Mouse (Mus musculus) midbrain, embryonic 14.5 days (tissue): ENCODE measurements around the gene Plekha6. TPM values are rescaled to one million over a fixed set of nuclear protein-coding genes. Genes with fewer than 3 reads are reported as not detected.

Experiments
- ATAC-seq: fragments of 200-750 bp; cut with Nextera tagmentation; 2 replicates; pipeline ENCODE4 v1.8.0; 2017; ENCODE audit warnings: moderate number of reproducible peaks, moderate library complexity; ENCODE audit not compliant: low FRiP score, low TSS enrichment
- DNase-seq: peaks from one replicate; pipeline ENCODE4 v3.0.0-alpha.2; 2015
- H3K27ac ChIP-seq: fragments of 300-500 bp; sonication (generic); replicated peaks from 2 replicates; pipeline ENCODE4 v1.5.1; 2014; ENCODE audit warnings: mild to moderate bottlenecking, low read depth, low read length, moderate library complexity
- H3K27me3 ChIP-seq: fragments of 300-500 bp; sonication (generic); 2 replicates; pipeline ENCODE4 v1.6.1; 2014; ENCODE audit warnings: low read length, control low read depth, mixed read lengths; ENCODE audit not compliant: control insufficient read depth, insufficient read depth
- H3K36me3 ChIP-seq: fragments of 300-500 bp; sonication (generic); 2 replicates; pipeline ENCODE4 v1.6.1; 2014; ENCODE audit warnings: low read length, control low read depth; ENCODE audit not compliant: control insufficient read depth, insufficient read depth
- H3K4me1 ChIP-seq: fragments of 300-500 bp; sonication (generic); 2 replicates; pipeline ENCODE4 v1.6.1; 2014; ENCODE audit warnings: mild to moderate bottlenecking, antibody characterized with exemption, low read length, control low read depth; ENCODE audit not compliant: control insufficient read depth, insufficient read depth
- H3K4me2 ChIP-seq: fragments of 300-500 bp; sonication (generic); 2 replicates; pipeline ENCODE4 v1.6.1; 2014; ENCODE audit warnings: mild to moderate bottlenecking, low read length, moderate library complexity
- H3K4me3 ChIP-seq: fragments of 300-500 bp; sonication (generic); replicated peaks from 2 replicates; pipeline ENCODE4 v1.5.1; 2014; ENCODE audit warnings: low read depth, low read length
- H3K9ac ChIP-seq: fragments of 300-500 bp; sonication (generic); replicated peaks from 2 replicates; pipeline ENCODE4 v1.6.1; 2014; ENCODE audit warnings: mild to moderate bottlenecking, low read length, moderate library complexity
- H3K9me3 ChIP-seq: fragments of 300-500 bp; sonication (generic); 2 replicates; pipeline ENCODE4 v1.6.1; 2016; ENCODE audit warnings: low read length, control low read depth, mixed read lengths; ENCODE audit not compliant: control insufficient read depth
- WGBS: fragments of 180-500 bp; shearing (Covaris S2); extraction: QIAGEN DNeasy Blood & Tissue Kit; methylation state at CpG from one replicate; pipeline ENCODE4 v1.1.7; 2014; 5-methylcytosine and 5-hydroxymethylcytosine counted together
- polyA plus RNA-seq: library from polyadenylated mRNA; unstranded; fragments of >200 nt; fragmentation: Nextera tagmentation; extraction: Ambion mirVana; gene quantifications from 2 replicates; pipeline ENCODE4 v1.2.1, GENCODE M21; 2014

Gene Plekha6
- polyA plus RNA-seq, 1 experiment from 2014 or later, result 25.4 TPM

GRCm38 (mm10) chr1:133228809-133229487 lies 64.9 kb downstream of the Plekha6 start:
- Histone ChIP-seq H3K36me3 (no peaks in the 10 kb centered on the region), H3K27ac (no peak overlapping the region), H3K4me3 (no peak overlapping the region), H3K9me3 (no peaks in the 10 kb centered on the region), H3K4me2 (no peak overlapping the region), H3K27me3 (no peaks in the 10 kb centered on the region), H3K9ac (no peak overlapping the region), H3K4me1 (peaks cover 29% of the 10 kb centered on the region)
- WGBS, result 51% methylated on average over 9 of the region's 9 CpGs
- ATAC-seq, result no peak
- DNase-seq, result no peak

DNA sequence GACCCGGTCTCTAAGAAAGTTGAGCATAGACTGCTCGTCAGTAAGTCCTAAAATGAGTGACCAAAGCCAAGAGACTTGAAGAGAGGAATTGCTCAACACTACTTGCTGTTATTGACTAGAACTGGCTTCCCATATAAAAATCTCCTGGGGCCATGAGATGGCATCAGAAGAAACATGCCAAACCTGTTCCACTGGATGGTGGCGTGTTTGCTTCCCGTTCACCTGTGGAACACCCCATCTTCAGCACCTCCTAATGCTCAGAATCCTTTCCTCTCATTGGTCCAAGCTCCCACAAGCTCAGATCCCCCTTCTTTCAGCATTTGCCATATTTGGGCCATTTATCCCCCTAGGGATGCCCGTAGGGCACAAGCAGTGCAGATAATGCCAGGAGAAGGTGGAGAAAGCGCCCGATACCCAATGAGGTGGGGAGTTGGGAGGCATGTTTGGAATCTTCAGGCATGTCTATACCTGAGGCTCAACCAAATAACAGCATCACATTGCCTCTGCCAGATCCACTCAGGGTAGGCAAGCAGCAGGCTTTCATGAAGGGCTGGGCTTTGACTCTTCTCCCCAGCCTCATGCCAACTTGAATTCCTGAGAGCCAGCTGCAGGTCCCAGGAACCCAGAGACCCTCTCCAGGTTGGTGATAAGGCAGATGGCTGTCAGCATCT lies 67.6 kb downstream of the Plekha6 start:
- Histone ChIP-seq H3K4me1 (peaks cover 20% of the 10 kb centered on the region), H3K27me3 (no peaks in the 10 kb centered on the region), H3K4me2 (no peak overlapping the region), H3K36me3 (no peaks in the 10 kb centered on the region), H3K4me3 (no peak overlapping the region), H3K9me3 (no peaks in the 10 kb centered on the region), H3K9ac (no peak overlapping the region), H3K27ac (no peak overlapping the region)
- DNase-seq (no peak), ATAC-seq (no peak)
- WGBS, result 96% methylated on average over 7 of the region's 7 CpGs

DNA sequence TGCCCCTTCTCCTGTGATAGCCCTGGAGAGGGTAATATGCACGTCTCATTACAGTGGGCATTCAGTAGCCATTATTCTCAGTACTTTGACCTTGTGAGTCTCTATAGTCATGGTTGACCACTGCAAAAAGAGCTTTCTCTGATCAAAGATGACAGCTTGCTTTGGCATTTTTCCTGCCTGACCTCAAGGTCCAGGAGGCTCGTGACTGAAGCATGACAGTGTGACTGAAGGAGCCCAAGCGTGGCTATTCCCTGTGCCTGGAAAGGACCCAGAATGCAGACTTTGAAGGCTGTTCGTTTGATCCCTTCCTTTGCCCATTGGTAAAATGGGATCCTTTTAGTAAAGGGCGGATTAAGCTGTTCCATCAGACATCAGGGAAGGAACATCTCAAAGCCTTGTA lies 71.9 kb downstream of the Plekha6 start:
- Histone ChIP-seq H3K27ac (no peak overlapping the region), H3K9ac (no peak overlapping the region), H3K4me1 (peaks cover 14% of the 10 kb centered on the region; the same call in 1 of the 2 replicates), H3K27me3 (no peaks in the 10 kb centered on the region), H3K4me3 (no peak overlapping the region), H3K36me3 (0 out of 2 replicates have a peak, but pooled peaks cover 3% of the 10 kb centered on the region), H3K9me3 (no peaks in the 10 kb centered on the region), H3K4me2 (no peak overlapping the region)
- WGBS, result 24% methylated on average over 5 of the region's 5 CpGs
- DNase-seq (no peak), ATAC-seq (no peak)

DNA sequence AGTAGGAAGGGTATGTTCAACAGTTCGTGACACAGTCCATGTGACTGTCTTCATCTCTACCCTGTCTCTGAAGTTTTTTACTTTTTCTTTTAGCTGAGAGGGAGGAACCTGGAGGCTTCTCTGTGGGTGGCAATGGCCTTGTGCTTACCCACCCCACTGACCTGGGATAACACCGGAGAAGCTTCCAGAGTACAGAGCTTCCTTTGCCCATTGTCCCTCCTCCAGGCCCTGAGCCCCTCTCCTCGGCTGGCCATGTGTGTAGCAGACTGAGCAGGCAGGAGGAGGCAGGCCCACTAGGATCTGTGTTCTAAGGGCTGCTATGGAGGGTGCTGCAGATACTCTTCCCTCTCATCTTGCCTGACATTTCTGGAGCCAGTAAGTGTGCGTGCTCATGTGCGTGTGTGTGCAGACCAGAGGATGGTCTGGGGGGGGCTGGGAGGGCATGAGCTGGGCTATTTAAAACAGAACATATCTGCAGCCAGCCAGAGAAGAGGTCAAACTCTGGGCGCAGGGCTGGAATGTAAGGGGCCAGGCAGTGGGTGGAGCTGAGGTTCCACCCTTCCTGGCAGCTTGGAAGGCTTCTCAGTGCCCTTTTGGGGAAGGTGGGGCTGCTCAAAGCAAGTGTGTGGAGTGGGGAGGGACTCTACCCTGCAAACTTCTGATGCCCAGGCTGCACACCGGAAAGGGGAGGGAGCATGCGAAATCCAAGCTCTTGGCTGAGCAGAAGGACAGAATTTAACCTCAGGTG lies 72.9 kb downstream of the Plekha6 start:
- H3K4me2 ChIP-seq, result no peak overlapping the region
- 39% methylated on average over 8 of the region's 8 CpGs for WGBS
- H3K4me3 ChIP-seq, result no peak overlapping the region
- no peak overlapping the region for H3K9ac ChIP-seq
- no peaks in the 10 kb centered on the region for H3K9me3 ChIP-seq
- 0 out of 2 replicates have a peak, but pooled peaks cover 3% of the 10 kb centered on the region for H3K36me3 ChIP-seq
- no peak; the same call in 1 of the 2 replicates for ATAC-seq
- DNase-seq, result no peak
- no peaks in the 10 kb centered on the region for H3K27me3 ChIP-seq
- H3K27ac ChIP-seq, result no peak overlapping the region; the same call in 1 of the 2 replicates
- peaks cover 14% of the 10 kb centered on the region; the same call in 1 of the 2 replicates for H3K4me1 ChIP-seq

GRCm38 (mm10) chr1:133237670-133238069 lies 73.7 kb downstream of the Plekha6 start:
- no peak for DNase-seq
- Histone ChIP-seq H3K4me3 (no peak overlapping the region), H3K27me3 (no peaks in the 10 kb centered on the region), H3K36me3 (0 out of 2 replicates have a peak, but pooled peaks cover 3% of the 10 kb centered on the region), H3K27ac (no peak overlapping the region), H3K4me2 (no peak overlapping the region), H3K9ac (no peak overlapping the region), H3K9me3 (no peaks in the 10 kb centered on the region), H3K4me1 (peaks cover 14% of the 10 kb centered on the region; the same call in 1 of the 2 replicates)
- no peak for ATAC-seq
- 78% methylated on average over 11 of the region's 11 CpGs for WGBS

DNA sequence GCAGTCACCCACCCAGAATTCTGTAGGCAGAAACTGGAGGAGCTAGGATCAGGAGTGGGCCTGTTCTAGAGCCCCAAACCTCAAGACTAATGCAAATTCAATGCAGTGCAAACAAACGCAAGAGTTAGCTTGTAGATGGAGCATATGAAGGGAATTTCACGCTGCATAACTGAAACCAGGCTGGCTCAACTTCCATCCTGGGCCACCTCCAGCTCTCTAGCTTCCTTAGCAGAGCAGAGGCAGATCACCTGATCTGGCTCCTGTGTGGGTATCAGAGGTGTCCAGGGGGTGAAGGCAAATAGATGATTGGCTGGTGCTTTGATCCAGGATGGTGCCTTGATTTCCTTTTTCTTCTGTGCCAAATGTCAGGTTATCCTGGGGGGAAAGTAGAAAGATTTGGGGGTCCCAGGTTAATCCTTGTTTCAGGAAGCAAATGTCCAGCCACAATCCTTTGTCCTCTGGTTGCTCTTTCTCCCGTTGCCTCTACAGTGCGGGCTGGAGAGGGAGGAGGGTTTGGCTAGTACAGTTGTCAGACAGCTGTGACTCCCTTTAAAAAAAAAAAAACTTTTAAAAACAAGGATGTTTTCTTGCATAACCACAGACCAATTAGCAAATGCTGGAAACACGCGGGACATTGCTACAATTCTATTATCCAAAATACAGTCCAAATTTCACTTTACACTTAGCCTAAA lies 75.3 kb downstream of the Plekha6 start:
- H3K4me1 ChIP-seq, result peaks cover 14% of the 10 kb centered on the region
- DNase-seq (no peak), ATAC-seq (no peak)
- no peak overlapping the region for H3K4me2 ChIP-seq
- no peak overlapping the region for H3K27ac ChIP-seq
- H3K9me3 ChIP-seq, result no peaks in the 10 kb centered on the region
- WGBS, result 47% methylated on average over 6 of the region's 6 CpGs
- H3K9ac ChIP-seq, result no peak overlapping the region
- no peak overlapping the region for H3K4me3 ChIP-seq
- 0 out of 2 replicates have a peak, but pooled peaks cover 3% of the 10 kb centered on the region for H3K36me3 ChIP-seq
- H3K27me3 ChIP-seq, result no peaks in the 10 kb centered on the region

- Histone ChIP-seq H3K4me1 (peaks cover 19% of the 10 kb centered on the region), H3K27ac (no peak overlapping the region), H3K4me3 (no peak overlapping the region), H3K4me2 (no peak overlapping the region), H3K27me3 (no peaks in the 10 kb centered on the region), H3K9me3 (no peaks in the 10 kb centered on the region), H3K36me3 (0 out of 2 replicates have a peak, but pooled peaks cover 3% of the 10 kb centered on the region), H3K9ac (no peak overlapping the region)
- WGBS, result 47% methylated on average over 6 of the region's 6 CpGs
- DNase-seq (no peak), ATAC-seq (no peak)
Observed at GRCm38 (mm10) chr1:133239813-133240160, 75.8 kb downstream of the Plekha6 start.

DNA sequence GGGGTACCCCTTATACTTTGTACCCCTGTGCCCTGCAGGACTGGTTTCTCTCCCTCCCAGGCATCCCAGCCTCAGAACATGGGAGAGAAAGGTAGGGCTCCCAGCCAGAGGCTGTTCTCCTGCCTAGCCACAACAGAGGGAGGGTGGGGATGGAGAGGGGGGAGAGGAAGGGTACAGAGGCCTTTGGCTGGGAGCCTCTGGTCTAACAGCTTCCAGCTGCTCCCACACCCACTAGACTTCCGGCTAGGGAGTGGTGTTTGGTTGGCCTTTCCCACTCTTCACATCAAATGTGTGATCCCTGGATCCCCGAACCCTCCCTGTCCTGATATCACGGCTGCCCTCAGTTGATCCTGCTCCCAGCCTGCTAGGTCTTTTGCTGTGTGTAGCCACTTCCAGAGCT lies 76.9 kb downstream of the Plekha6 start:
- ATAC-seq, result no peak
- DNase-seq, result no peak
- no peak overlapping the region for H3K27ac ChIP-seq
- H3K4me1 ChIP-seq, result peaks cover 30% of the 10 kb centered on the region
- no peak overlapping the region for H3K9ac ChIP-seq
- H3K9me3 ChIP-seq, result no peaks in the 10 kb centered on the region
- no peaks in the 10 kb centered on the region for H3K27me3 ChIP-seq
- no peak overlapping the region for H3K4me3 ChIP-seq
- H3K36me3 ChIP-seq, result 0 out of 2 replicates have a peak, but pooled peaks cover 3% of the 10 kb centered on the region
- 72% methylated on average over 3 of the region's 3 CpGs for WGBS
- H3K4me2 ChIP-seq, result no peak overlapping the region
